Mouse (Mus musculus) brain, embryonic 14.5 days (tissue): ENCODE results near the gene Slc35f6.

Experiments
- CTCF ChIP-seq: fragments of 200-500 bp; IDR thresholded peaks from 2 replicates; pipeline ENCODE4 v1.5.1; 2012; ENCODE audit warnings: inconsistent platforms, mild to moderate bottlenecking, moderate library complexity, borderline replicate concordance; ENCODE audit not compliant: insufficient read depth, insufficient read length; ENCODE audit errors: extremely low read depth
- POLR2A ChIP-seq: fragments of 200-500 bp; IDR thresholded peaks from 2 replicates; pipeline ENCODE4 v1.6.1; 2012; ENCODE audit warnings: mild to moderate bottlenecking, inconsistent platforms, borderline replicate concordance; ENCODE audit not compliant: poor library complexity, insufficient read depth, insufficient read length, severe bottlenecking; ENCODE audit errors: extremely low read depth

GRCm38 (mm10) chr5:30603255-30603654 lies 44.5 kb upstream of the Slc35f6 start:
- TF ChIP-seq POLR2A (no peak), CTCF (no peak)
